Mouse (Mus musculus) lung, postnatal 4 days (tissue): ENCODE data around the gene Slc1a2.

Experiments
- DNase-seq, 2 experiments: peaks; one replicate each; pipeline ENCODE4 v3.0.0; 2021

Gene Slc1a2

GRCm38 (mm10) chr2:102764602-102765374, 106.3 kb downstream of the Slc1a2 start:
- no peak for DNase-seq

DNA sequence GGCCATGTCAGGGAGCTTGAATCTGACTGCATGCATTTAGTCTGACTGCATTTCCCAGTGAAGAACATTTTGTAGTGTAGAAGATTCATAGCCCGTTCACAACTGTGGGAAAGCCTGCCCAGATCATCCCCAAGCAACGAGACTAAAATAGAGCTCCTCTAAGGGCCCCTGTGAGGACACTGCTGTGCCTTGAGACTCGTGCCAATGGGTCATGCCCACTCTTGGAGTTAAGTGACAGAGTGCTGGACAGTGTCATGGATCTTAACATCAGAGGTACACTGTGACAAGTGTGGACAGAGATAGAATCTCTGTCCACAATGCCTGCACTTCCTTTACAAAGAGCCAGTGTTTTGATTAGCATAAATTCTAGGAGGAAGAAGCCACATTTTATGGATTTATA, 109.8 kb downstream of the Slc1a2 start:
- DNase-seq: no peak

DNA sequence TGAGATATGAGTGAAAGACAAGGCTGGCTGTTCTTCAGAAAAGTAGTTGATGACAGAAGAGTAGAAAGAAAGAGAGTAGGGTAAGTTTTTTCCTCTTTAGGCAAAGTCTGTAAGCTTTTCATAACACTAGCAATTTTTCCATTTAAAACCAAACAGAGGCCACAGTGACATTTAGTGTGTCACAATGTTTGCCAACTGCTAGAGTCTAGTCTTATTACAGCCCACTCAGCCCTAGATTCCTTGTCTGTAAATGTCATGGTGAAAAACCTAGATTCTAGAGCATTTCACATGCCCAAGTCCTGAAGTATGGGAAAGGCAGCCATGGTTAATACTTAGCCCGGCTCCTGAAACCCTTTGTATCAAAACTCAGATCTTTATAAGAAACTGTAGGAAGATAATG, 112.8 kb downstream of the Slc1a2 start:
- DNase-seq: no peak

DNA sequence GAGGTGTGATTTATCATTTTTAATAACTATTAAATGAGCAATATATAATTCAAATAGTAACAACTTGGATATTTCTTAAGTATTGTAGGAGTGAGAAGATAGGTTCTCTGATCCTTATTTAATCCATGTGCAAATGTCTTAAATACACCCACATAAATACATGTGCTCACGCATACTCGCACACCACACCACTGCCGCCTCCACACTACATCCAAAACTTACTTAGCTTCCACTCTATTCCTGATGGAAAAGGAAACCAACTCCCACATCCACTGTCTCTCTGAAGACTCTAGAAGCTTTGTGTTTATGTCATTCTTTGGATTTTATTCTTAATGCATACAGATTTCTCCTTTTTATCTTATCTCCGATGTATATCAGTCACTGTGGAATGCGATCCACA, 113.8 kb downstream of the Slc1a2 start:
- DNase-seq: no peak

DNA sequence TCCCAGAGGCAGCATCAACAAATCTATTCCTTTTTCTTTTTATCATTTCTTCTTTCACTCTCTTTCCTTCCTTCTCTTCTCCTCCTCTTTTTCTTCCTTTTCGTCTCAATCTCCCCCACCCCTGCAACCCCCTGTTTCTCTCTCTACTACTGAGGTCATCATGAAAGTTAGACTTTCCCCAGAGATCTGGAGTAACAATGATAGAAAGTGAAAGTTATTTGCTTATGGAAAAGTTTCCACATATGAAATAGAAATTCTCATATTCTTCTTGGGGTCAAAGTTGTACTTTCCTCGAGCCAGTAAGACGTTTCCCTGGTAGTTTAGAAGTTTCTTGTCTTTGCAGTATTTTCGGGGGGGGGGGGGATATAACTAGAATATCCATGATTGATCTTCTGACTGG, 116.2 kb downstream of the Slc1a2 start:
- DNase-seq: no peak

DNA sequence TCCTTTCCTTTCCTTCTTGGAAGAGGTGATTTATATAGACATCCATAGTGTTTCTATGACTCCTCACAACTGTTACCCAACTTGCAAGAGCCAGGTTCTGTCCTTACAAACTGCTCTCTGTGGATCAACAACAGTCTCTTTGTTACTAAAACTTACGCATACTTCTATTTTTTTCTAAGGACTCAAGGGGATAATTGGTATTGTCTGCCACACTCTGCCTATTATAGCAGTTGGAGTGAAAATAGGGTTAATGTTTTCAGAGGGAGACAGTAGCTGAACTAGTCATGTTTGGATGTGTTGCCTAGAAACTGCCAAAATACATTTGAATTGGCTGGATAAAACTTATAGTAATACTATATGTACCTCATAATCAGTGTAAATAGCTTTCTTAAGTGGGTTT, 117.1 kb downstream of the Slc1a2 start:
- DNase-seq: no peak

DNA sequence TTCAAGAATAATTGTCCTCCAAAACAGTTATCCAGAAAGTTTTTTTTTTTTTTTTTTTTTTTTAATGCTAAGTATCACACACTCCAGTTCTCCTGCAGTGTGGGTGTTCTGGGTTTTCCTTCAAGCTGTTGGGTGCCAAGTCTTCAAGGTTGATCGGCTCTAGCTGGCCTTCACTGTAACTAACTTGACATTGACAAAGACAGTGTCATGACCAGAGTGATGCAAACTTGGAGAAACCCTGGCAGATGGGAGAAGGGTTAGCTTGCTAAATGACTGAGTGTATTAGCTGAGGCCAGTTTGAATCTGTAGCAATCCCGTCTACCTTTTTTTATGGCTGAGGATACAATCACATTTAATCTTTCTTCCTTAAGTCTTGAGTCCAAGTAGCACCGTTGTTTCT, 119.7 kb downstream of the Slc1a2 start:
- no peak for DNase-seq

DNA sequence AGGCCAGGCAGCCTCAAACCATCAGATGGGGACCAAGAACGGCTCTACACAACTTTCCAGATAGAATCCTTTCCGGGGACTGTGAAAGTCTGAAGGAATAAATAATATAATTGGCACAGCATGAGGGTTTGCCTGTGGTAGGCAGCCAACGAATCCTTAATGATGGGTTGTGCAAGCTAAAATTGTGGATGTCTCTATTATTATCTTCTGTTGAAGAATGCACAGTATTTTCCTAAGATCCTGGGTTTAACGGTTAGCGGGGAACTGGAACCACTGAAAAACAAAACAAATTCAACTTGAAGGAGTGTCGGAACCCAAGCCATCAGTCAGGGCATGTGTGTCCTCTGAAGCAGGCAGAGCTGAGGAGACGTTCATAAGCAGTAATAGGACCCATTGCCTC, 124.3 kb downstream of the Slc1a2 start:
- DNase-seq: no peak

GRCm38 (mm10) chr2:102785696-102786095, 127.2 kb downstream of the Slc1a2 start:
- no peak for DNase-seq

- no peak for DNase-seq
Observed at GRCm38 (mm10) chr2:102791641-102792040, 133.2 kb downstream of the Slc1a2 start.

DNA sequence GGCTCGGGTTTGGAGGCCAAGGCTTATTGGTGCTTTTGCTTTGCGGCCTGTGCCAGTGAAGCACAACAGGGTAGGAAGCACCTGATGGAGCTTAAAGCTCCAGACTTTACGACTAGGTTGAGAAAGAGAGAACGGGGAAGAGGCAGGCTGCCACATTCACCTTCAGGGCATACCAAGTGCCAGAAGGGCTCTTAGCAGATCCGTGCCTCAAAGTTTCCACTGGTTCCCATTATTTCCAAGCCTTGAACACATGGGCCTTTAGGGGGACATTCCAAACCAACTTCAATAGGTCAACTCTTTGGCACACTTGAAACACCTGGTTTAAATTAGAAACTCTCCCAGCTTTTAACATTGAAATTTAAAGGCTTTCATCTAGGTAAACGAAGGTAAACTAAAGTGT, 134.3 kb downstream of the Slc1a2 start:
- no peak for DNase-seq

DNA sequence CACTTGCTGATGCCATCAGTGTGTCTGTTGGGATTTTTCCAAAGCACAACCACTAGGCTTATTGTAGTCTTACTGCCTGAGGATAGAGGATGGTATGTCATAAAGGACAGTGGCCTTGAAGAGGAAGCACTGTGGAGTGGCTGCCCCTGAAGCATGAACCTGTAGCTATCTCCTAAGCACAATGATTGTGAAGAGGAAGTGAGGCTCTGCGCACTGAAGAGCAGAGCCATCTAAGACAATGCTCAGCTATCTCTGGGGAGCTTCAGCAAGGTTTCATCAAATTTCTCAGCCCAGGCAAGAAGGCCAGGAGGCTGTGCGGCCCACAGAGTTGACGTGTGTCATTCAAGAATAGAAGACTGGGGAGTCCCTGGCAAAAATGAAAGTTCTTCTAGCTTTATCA, 136.6 kb downstream of the Slc1a2 start:
- no peak for DNase-seq

- DNase-seq: no peak
Observed at GRCm38 (mm10) chr2:102798149-102798548, 139.7 kb downstream of the Slc1a2 start.

- no peak for DNase-seq
Observed at GRCm38 (mm10) chr2:102801899-102802298, 143.4 kb downstream of the Slc1a2 start.

DNA sequence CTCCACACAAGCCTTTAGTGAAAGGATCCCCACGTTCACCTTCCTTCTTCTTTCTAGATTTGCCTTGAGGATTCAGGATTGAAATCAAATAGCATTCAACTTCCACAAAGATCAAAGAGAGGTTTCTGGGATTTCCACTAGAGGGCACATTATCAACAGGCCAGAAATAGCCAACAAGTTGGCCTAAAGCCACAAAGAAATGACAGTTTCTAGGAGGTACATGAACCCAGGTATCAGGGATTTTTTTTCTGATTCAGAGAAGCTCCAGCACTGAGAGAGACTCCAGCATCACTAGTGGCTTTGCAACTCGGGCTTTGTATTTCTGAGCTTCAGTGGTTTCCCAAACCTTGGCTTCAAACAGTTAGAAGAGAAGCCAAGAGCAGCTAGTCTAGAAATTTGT, 145.7 kb downstream of the Slc1a2 start:
- DNase-seq: peak in 1 of 2 experiments; percentile 26

GRCm38 (mm10) chr2:102805283-102805682, 146.8 kb downstream of the Slc1a2 start:
- peak; percentile 36 to 66 for DNase-seq

- no peak for DNase-seq
Observed at GRCm38 (mm10) chr2:102805761-102806496, 147.5 kb downstream of the Slc1a2 start.

- DNase-seq: no peak
Observed at GRCm38 (mm10) chr2:102807633-102808032, 149.2 kb downstream of the Slc1a2 start.

DNA sequence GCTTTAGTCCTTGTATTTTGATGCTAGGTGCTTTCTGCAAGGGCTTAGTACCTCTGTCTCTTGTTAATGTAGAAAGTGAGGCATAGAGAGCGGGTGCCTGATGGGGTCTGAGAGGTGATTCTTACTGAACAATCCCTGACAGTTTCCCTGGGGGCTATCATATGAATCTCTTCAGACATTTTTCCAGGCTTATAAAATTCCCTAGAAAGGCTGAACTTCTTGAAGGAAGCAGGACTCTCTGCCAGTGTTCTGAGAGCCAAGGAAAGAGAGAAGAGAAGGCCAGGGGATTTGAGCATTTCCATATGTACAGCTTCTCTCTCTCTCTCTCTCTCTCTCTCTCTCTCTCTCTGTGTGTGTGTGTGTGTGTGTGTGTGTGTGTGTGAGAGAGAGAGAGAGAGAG, 151.0 kb downstream of the Slc1a2 start:
- no peak for DNase-seq

DNA sequence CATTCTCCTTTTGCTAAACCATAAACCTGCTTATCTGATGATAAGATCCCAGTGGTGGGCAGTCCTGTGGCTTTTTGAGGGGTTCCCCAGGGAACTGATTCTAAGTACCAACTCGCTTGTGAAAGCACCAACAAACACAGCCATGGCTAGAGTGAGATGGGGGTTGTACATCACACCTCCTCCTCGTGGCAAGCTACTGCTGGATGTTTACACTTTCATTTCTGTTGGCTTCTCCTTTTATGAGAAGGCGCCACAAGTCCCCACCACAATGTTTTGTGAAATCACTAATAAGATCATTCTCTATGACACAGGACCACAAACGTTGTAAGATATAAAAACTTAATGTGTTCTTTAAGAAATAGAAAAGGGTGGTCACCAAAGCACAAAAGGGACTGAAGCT, 154.3 kb downstream of the Slc1a2 start:
- no peak for DNase-seq

GRCm38 (mm10) chr2:102815289-102815809, 156.9 kb downstream of the Slc1a2 start:
- DNase-seq: peak; percentile 36 to 39

DNA sequence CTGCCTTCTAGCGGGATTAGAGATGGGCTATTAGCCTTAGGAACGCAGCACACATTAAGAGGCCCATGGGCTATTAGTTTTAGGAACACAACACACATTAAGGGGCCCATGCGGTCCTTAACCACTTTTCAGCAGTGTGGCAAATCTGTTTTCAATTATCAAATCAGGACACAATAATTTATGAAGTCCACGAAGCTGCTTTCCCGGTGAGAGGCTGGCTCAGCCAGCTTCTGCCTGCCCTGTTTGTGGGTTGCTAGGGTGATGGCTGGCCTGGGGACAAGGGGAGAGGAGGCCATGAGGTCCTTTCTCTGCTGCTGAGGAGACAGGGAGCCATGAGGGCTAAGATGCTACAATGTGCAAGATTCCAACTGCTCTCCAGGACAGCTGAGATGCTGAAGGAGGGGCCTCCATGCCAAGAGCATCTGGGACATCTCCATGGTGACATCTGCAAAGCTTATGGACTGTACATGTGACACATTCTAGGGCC, 161.8 kb downstream of the Slc1a2 start:
- peak; percentile 37 to 71 for DNase-seq

- peak in 1 of 2 experiments; percentile 2 for DNase-seq
Observed at GRCm38 (mm10) chr2:102820790-102821189, 162.3 kb downstream of the Slc1a2 start.

- peak in 1 of 2 experiments; percentile 3 for DNase-seq
Observed at GRCm38 (mm10) chr2:102822036-102822435, 163.6 kb downstream of the Slc1a2 start.
